Mouse (Mus musculus): ENCODE measurements around the gene Cog5.

Cog5 gene

DNA sequence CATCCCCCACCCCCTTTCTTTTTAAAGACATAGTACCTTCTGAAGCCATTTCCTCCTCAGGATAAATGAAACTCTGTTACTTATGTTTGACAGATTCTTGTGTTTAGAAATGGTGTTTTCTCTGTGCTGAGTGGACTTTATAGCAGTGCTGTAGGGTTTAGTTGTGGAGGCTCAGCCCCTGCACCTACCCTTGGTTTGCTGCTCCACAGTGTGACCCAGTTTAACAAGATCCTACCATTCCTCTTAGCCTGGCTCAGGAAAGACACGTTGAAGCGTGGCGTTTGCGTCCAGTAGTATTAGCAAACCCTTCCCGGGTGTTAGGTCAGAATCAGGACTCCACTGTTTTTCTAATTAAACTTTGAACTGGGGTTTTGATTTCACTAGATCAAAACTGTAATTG lies 241.6 kb downstream of the Cog5 start:
- no peak for DNase-seq

DNA sequence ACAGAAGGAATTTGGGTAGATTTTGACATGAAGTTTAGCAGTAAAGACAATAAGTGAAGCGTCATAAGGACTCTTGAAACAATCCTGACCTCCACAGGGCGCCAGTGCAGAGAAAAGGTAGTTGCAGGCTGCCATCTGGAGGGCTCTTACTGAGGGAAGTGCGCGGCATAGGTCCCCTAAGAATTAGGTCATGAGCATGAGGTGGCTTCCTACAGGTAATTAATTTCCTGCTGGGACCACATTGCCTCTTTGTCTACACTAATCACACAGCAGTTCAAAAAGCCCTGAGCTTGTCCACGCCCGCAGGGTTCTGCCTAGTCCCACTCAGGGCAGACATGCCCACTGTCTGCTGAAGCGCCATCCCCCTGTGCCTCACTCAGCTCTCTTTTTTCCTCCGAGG lies 242.3 kb downstream of the Cog5 start:
- DNase-seq: no peak

DNA sequence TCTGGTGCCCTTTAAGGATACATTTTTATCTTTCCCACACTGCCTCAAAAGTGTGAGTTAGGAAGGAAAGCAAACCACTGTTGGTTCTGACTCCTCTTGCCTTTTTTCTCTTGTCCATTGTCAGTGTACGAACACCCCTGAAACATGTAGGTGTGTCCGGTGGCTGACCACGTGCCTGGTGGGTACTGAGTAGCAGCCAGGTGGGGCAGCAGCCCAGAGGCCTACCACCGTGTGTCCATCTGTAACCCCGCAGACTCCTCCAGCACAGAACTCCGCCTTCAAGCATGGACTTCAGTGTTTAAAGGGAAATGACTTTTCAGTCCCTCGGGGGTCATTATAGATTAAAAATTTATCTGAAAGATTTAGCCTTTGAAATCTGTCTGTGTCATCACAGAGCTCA lies 242.8 kb downstream of the Cog5 start:
- no peak for DNase-seq

- DNase-seq: no peak
Measured at GRCm38 (mm10) chr12:31900391-31900914, 245.8 kb downstream of the Cog5 start.

DNA sequence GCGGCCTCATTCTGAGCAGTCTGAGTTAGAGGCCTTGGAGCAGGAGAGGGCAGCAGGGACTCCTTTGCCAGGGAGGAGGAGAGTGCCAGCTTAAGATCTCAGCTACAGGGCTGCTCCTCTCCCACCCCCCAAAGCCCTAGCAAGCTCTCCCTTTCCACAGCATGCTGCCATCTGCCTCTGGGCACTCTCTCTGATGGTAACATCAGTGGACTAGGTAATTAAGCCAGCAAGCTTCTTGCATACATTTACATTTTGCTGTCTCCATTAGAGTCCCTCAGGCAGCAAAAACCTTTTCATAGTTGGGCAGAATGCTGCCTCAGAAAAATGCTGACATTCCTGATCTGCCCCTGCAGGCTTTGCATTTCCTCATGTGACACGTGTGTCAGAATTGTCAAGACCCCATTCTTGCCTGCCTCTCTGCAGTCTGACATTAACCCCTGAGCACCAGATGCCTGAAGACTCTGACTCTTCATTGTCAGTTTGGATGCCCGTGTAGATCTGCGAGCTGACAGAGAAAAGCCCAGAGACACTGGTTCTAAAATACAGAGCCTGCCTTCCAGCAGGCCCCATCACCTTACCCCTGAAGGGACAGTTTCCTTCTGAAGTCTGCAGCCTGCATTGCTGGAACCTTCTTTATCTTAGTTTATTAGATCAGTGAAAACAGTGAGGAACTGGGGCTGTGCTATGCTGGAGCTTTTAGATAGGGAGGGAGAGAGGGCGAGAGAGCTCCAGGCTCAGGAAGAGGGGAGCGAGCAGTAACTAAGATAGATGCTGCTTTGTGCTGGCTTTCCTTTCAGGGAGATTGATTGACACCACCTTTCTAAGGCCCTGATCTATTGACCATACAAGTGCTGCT lies 251.3 kb downstream of the Cog5 start:
- DNase-seq: no peak

DNA sequence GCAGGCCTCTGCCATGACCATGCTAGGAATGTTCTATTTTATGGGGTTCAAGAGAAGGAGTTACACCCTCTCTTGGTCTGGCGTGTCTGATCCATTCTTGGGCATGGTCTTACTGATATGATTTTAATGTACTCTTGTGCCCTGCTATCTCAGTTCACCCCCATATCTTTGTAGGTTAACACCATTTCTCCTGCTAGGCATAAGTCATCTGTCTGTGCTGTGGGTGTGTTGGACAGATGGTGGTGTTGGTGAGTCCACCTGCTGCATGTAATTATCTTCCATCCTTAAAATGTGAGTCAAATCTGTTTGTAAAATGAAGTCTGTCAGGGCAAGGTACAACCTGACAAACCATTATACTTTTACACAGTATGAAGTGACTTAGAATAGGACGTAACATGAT lies 252.8 kb downstream of the Cog5 start:
- DNase-seq: no peak

DNA sequence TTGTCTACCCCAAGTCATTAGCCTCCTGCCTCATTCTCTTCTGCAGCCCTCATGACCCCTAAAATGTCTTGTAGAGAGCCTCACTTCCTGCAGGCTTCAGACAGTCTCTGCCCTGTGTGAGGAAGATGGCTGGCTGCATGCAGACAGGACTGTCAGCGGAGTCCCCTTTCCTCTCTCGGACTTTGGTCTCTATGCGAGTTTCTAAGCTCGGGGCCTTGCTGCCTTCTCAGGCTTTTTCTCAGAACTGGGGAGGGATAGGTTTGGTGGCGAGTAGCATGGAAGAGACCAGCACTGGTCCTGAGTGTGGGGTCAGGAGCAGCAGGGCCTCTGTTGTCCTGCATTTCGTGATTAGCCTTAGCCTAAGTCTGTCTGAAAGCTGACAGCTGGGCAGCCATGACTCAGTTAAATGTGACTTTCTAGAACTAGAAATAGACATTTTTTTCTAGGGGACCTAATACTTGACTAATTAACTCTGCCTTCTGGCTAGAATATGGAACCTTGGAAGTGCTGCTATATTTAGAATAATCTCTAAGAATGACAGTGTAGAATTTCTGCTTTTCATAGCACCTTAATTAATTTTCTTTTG lies 258.4 kb downstream of the Cog5 start:
- no peak for DNase-seq

DNA sequence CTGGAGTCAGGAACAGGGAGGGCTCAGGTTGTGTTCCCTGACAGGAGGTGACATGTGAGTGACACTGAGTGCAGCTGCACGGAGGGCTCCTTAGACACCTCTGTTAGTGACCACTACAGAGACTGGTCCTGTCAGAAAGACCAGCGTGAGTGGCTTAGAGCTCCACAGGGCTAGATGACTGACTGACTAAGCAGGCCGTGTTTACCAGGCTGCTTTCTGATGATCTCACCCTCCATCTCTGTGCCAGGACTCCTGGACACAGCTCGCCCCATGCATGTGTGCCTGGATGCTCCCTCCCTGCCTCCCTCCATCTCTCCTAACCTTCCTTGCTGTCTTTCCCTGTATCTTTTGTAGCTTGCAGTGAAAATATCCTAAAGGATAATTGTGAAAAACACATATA lies 258.9 kb downstream of the Cog5 start:
- no peak for DNase-seq

DNA sequence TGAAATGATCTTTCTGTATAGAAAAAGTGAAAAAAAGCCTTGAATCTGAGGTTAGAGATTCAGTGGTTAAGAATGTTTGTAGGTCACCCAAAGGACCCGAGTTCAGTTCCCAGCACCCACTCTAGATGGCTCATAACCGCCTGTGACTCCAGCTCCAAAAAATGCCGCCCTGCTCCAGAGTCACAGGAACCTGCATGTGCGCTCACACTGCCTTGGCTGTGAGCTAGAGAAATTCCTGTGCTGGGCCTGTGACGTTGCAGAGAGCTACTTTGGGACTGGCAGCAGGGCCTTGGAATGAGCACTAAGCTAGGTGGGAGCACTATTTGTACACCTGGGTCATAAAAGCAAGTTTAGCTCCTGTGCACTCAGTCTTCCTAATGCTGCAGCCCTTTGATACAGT lies 262.0 kb downstream of the Cog5 start:
- DNase-seq: no peak

DNA sequence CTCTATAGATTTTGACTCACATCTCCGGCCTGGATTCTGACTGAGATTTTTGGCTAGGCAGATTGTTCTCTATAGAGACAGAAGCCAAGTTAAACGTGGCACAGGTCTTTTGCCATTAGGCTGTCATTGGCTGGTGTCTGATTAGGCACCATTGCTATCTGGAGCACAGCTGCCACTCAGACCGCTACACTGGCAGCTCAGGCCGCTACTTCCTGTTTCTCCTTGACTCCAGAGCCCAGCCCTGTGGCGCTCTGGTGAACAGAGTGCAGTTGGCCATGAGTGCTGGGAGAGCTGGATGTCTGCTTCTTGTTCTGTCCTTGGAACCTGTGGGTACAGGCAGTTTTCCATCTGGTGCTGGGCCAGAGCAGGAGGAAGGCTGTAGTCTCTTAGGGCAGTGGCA lies 262.6 kb downstream of the Cog5 start:
- no peak for DNase-seq

GRCm38 (mm10) chr12:31920464-31921405 lies 266.1 kb downstream of the Cog5 start:
- no peak for DNase-seq

DNA sequence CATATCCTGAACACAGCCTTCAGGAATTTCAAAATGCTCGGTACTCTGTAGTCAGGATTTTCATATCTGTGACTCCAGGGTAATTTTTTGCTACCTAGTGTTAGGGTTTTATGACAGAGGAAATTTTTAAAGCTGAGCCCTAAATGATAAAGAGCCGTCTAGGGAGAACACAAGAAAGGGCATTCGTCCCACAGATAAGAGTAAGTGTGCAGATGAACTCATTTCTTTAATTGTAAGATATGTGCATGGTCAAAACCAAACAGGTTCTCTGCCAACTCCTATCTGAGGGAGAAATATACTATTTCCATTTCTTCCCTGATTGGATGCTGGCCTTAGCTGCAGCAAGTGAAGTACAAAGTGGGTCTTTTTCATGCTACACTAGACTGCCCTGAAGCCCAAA lies 269.5 kb downstream of the Cog5 start:
- DNase-seq: no peak

DNA sequence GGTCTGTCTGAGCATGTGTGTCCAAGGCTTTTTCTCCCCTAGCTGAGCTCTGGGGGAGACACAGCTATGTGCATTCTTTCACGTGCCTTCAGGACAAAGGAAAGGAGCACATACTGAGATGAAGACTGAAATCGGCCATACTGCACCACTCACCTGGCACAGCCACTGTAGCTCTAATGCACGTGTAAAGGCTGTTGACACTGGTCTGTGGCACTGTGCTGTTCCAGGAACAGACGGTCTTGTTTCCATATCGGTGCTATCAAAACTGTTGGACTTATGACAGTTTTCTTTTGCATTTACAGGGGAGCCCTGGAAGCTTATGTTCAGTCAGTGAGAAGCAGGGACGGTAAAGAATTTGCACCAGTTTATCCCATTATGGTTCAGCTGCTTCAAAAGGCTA lies 270.7 kb downstream of the Cog5 start:
- no peak for DNase-seq

GRCm38 (mm10) chr12:31926661-31927061 lies 272.0 kb downstream of the Cog5 start:
- peak; percentile 71 for DNase-seq

GRCm38 (mm10) chr12:31928498-31928897 lies 273.8 kb downstream of the Cog5 start:
- no peak for DNase-seq

- DNase-seq: no peak
Measured at GRCm38 (mm10) chr12:31931818-31932217, 277.1 kb downstream of the Cog5 start.

DNA sequence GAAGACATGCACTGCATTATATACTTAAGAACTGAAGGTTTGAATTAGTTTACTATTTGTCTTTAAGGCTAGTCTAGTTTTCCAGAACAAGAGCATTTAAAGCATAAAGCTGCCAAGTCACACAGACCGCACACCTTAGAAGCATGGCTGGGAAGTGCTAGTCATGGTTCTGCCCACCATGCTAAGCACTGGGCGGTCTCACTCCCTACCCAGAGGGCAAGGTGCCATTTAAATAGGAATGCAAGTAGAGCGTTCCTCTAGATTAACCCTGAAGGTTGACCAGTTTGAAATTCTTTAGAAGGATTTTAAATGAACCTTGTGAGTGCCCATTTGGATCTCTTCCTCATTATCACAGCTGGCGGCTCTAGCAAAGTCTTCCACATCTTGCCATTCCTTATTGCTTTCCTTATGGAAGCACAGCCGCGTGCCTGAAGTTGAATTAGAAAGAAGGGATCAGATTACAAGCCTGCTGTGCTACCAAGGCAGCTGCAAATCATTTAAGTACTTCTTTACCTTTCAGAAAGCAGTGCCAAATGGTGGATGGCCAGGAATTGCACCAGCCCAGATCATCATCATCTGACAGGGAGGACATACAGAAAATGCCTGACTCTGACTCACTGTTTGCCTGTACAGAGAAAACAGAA lies 282.1 kb downstream of the Cog5 start:
- DNase-seq: no peak

GRCm38 (mm10) chr12:31937613-31938012 lies 282.9 kb downstream of the Cog5 start:
- no peak for DNase-seq

DNA sequence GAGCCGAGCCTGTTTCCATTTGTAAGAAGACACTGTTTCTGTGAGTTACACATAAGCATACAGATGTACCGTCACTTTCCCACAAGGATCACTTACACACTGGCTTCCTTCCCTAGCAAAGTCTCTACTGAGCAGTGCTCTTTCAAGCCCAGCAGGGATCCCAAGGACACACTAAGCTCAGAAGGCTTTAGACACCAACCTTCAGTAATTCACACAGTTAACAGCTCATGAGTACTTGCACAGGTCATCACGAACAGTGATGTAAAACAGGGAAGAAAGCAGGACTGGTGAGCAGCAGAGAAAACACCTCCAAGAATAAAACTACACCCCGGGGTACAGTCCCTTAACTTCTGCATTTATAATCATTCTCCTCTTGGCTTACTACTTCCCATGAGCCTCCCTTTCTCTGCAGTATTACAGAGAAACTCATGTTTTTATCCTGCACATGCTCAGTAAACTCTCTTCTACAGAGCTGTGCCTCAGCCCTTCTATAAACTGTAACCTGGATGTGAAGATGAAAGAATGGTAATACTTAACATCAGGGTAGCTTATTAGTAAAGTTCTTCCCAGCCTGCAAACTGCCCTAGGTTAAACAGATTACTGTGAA lies 283.8 kb downstream of the Cog5 start:
- DNase-seq: no peak

GRCm38 (mm10) chr12:31939026-31939425 lies 284.4 kb downstream of the Cog5 start:
- DNase-seq: no peak

GRCm38 (mm10) chr12:31943020-31943654 lies 288.5 kb downstream of the Cog5 start:
- no peak for DNase-seq

DNA sequence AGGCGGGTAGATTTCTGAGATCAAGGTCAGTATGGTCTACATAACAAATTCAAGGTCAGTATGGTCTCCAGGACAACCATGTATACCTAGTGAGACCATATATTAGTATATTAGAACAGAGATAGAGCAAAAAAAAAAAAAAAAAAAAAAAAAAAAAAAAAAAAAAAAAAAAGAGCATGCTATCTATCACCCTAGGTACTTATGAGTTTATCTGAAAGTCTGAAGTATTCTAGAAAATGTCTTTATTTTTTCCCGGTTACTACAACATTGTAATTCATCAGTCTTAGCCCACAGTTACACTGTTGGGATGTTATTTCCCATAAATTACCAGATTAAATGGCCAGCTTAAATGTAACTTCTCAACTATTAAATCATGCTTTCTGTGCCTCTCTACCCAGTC lies 289.7 kb downstream of the Cog5 start:
- DNase-seq: no peak
